Mouse (Mus musculus): ENCODE measurements around the gene Arid1b.

- TF ChIP-seq GATA1 (IDR thresholded peaks at IDR 0.05; ENCODE audit: borderline replicate concordance, low read length) (no peak), FLI1 (IDR thresholded peaks at IDR 0.05; ENCODE audit: low read length) (no peak)
Observed at GRCm38 (mm10) chr17:5056654-5057053, 62.5 kb downstream of the Arid1b start.

All from megakaryocyte, embryonic 14.5 days (primary cell).